Mouse (Mus musculus) megakaryocyte, embryonic 14.5 days (primary cell): ENCODE results near the gene Ddx6.

ENCODE experiments used
- FLI1 ChIP-seq: IDR thresholded peaks from 2 replicates; pipeline ENCODE4 v1.6.1; 2012; ENCODE audit warnings: low read length, inconsistent platforms, mixed read lengths
- GATA1 ChIP-seq: IDR thresholded peaks from 3 replicates; pipeline ENCODE4 v1.6.1; 2012; ENCODE audit warnings: mixed read lengths, low read length, inconsistent platforms, borderline replicate concordance

DNA sequence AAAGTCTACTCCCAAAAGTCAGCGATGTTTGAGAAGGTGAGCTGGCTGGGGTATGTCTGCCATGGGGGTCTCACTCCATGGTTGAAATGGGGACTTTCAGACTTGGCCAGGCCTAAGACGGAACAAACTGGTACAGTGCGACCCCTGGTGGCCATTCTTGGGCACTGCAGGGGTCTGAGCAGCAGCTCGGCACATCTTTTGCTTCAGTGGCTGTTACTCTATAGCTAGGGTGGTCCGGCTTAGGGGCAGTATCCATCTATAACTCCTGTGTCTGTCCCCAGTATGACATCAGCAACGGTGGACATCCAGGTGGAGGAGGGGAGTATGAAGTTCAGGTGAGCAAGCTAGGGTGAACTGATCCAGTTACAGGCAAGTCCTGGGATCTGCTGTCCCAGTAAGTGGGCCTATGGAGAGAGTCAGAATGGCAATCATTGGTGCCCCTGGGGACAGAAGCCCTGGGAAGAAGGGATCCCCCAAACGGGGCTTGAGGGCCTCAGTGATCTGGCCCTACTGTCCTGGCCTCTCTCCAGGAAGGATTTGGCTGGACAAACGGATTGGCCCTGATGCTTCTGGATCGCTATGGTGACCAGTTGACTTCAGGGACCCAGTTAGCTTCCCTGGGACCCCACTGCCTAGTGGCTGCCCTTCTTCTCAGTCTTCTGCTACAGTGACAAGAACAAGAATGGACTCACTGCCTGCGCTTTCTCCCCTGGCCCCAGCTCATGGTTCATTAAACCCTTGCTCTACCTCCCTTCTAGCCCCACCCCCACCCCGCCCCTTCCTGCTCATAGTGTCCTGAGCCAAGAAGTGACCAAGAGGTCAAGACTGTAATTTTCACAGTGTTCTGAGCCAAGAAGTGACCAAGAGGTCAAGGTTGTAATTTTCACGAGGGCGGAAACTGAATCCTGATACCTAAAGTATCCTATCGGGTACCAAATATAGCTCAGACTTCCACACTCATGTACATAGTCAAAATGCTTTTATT is 80.9 kb downstream of the Ddx6 start:
- no peak for TF ChIP-seq GATA1
- TF ChIP-seq FLI1: no peak
